Mouse (Mus musculus) intestine, postnatal 0 days (tissue): ENCODE data around the gene Otud7b. TPM values are rescaled to one million over a fixed set of nuclear protein-coding genes. Genes with fewer than 3 reads are reported as not detected.

Experiments
- ATAC-seq: fragments of 200-750 bp; cut with Nextera tagmentation; 2 replicates; pipeline ENCODE4 v1.8.0; 2017; ENCODE audit warnings: mild to moderate bottlenecking, moderate TSS enrichment, moderate library complexity
- H3K27ac ChIP-seq: fragments of 300-500 bp; sonication (generic); 2 replicates; pipeline ENCODE4 v1.5.1; 2014; ENCODE audit warnings: mild to moderate bottlenecking, low read depth, low read length, moderate library complexity
- H3K27me3 ChIP-seq: fragments of 300-500 bp; sonication (generic); replicated peaks from 2 replicates; pipeline ENCODE4 v1.6.1; 2014; ENCODE audit warnings: low read length, mixed read lengths; ENCODE audit not compliant: control insufficient read depth, insufficient read depth
- H3K36me3 ChIP-seq: fragments of 300-500 bp; sonication (generic); 2 replicates; pipeline ENCODE4 v1.6.1; 2014; ENCODE audit warnings: mild to moderate bottlenecking, moderate library complexity; ENCODE audit not compliant: control insufficient read depth, insufficient read depth
- H3K4me1 ChIP-seq: fragments of 300-500 bp; sonication (generic); replicated peaks from 2 replicates; pipeline ENCODE4 v1.6.1; 2014; ENCODE audit warnings: antibody characterized with exemption, low read length, mixed read lengths; ENCODE audit not compliant: control insufficient read depth, insufficient read depth
- H3K4me2 ChIP-seq: fragments of 300-500 bp; sonication (generic); replicated peaks from 2 replicates; pipeline ENCODE4 v1.6.1; 2014; ENCODE audit warnings: low read depth, mild to moderate bottlenecking, moderate library complexity
- H3K4me3 ChIP-seq: fragments of 300-500 bp; sonication (generic); 2 replicates; pipeline ENCODE4 v1.5.1; 2014; ENCODE audit warnings: low read depth, low read length
- H3K9ac ChIP-seq: fragments of 300-500 bp; sonication (generic); 2 replicates; pipeline ENCODE4 v1.6.1; 2014; ENCODE audit warnings: mild to moderate bottlenecking, low read depth, low read length
- H3K9me3 ChIP-seq: fragments of 300-500 bp; sonication (generic); 2 replicates; pipeline ENCODE4 v1.6.1; 2016; ENCODE audit warnings: mixed run types; ENCODE audit not compliant: control insufficient read depth
- CTCF ChIP-seq: sonication (generic); IDR thresholded peaks from 2 replicates; pipeline ENCODE4 v1.5.1; 2016; ENCODE audit warnings: low read depth, mild to moderate bottlenecking, control low read depth, antibody characterized with exemption, moderate library complexity
- WGBS: fragments of 180-500 bp; shearing (Covaris S2); extraction: QIAGEN DNeasy Blood & Tissue Kit; methylation state at CpG from one replicate; pipeline ENCODE4 v1.1.7; 2014; 5-methylcytosine and 5-hydroxymethylcytosine counted together
- polyA plus RNA-seq: library from polyadenylated mRNA; unstranded; fragments of >200 nt; fragmentation: Nextera tagmentation; extraction: Ambion mirVana; gene quantifications from 2 replicates; pipeline ENCODE4 v1.2.1, GENCODE M21; 2015

The Otud7b gene
- polyA plus RNA-seq, 1 experiment from 2014 or later = 16.6 TPM

- Histone ChIP-seq H3K9me3 (no peaks in the 10 kb centered on the region), H3K27me3 (no peaks in the 10 kb centered on the region), H3K9ac (no peak overlapping the region), H3K4me3 (no peak overlapping the region), H3K4me2 (no peak overlapping the region), H3K36me3 (no peaks in the 10 kb centered on the region), H3K4me1 (no peaks in the 10 kb centered on the region), H3K27ac (no peak overlapping the region)
- WGBS = 81% methylated on average over 4 of the region's 4 CpGs
- ATAC-seq = no peak
- no peak for TF ChIP-seq CTCF
These were observed 34.1 kb upstream of the Otud7b start for GRCm38 (mm10) chr3:96070241-96070640.

- Histone ChIP-seq H3K4me1 (no peaks in the 10 kb centered on the region), H3K9ac (no peak overlapping the region), H3K36me3 (no peaks in the 10 kb centered on the region), H3K27ac (no peak overlapping the region), H3K4me3 (no peak overlapping the region), H3K9me3 (no peaks in the 10 kb centered on the region), H3K27me3 (no peaks in the 10 kb centered on the region), H3K4me2 (no peak overlapping the region)
- 70% methylated on average over 12 of the region's 12 CpGs for WGBS
- no peak for TF ChIP-seq CTCF
- ATAC-seq = no peak
These were observed 31.3 kb upstream of the Otud7b start for GRCm38 (mm10) chr3:96072921-96073486.

- H3K27me3 ChIP-seq = no peaks in the 10 kb centered on the region
- no peaks in the 10 kb centered on the region for H3K9me3 ChIP-seq
- no peak overlapping the region for H3K4me2 ChIP-seq
- WGBS = 73% methylated on average over 6 of the region's 6 CpGs
- no peaks in the 10 kb centered on the region for H3K4me1 ChIP-seq
- no peak overlapping the region for H3K4me3 ChIP-seq
- no peaks in the 10 kb centered on the region for H3K36me3 ChIP-seq
- no peak for TF ChIP-seq CTCF
- H3K27ac ChIP-seq = no peak overlapping the region
- ATAC-seq = no peak
- no peak overlapping the region for H3K9ac ChIP-seq
These were observed 26.3 kb upstream of the Otud7b start for GRCm38 (mm10) chr3:96078066-96078465.

GRCm38 (mm10) chr3:96078711-96079110, 25.6 kb upstream of the Otud7b start:
- TF ChIP-seq CTCF = no peak
- H3K27me3 ChIP-seq = no peaks in the 10 kb centered on the region
- no peaks in the 10 kb centered on the region for H3K9me3 ChIP-seq
- H3K27ac ChIP-seq = no peak overlapping the region
- WGBS = 18% methylated on average over 3 of the region's 3 CpGs
- ATAC-seq = no peak
- no peaks in the 10 kb centered on the region for H3K36me3 ChIP-seq
- H3K9ac ChIP-seq = no peak overlapping the region
- H3K4me3 ChIP-seq = no peak overlapping the region
- no peak overlapping the region for H3K4me2 ChIP-seq
- H3K4me1 ChIP-seq = no peaks in the 10 kb centered on the region

- H3K4me1 ChIP-seq = no peaks in the 10 kb centered on the region
- no peak overlapping the region for H3K4me3 ChIP-seq
- 75% methylated on average over 1 of the region's 1 CpGs for WGBS
- no peaks in the 10 kb centered on the region for H3K27me3 ChIP-seq
- H3K9ac ChIP-seq = no peak overlapping the region
- no peak overlapping the region for H3K27ac ChIP-seq
- H3K36me3 ChIP-seq = no peaks in the 10 kb centered on the region
- no peak overlapping the region for H3K4me2 ChIP-seq
- H3K9me3 ChIP-seq = no peaks in the 10 kb centered on the region
- TF ChIP-seq CTCF = peak; percentile 77
- no peak; the same call in 1 of the 2 replicates for ATAC-seq
These were observed 23.3 kb upstream of the Otud7b start for GRCm38 (mm10) chr3:96081006-96081405.

GRCm38 (mm10) chr3:96081650-96082049, 22.7 kb upstream of the Otud7b start:
- H3K4me2 ChIP-seq = no peak overlapping the region
- no peak overlapping the region for H3K9ac ChIP-seq
- no peaks in the 10 kb centered on the region for H3K27me3 ChIP-seq
- no peak for ATAC-seq
- H3K4me3 ChIP-seq = no peak overlapping the region
- H3K4me1 ChIP-seq = no peaks in the 10 kb centered on the region
- H3K9me3 ChIP-seq = no peaks in the 10 kb centered on the region
- H3K36me3 ChIP-seq = no peaks in the 10 kb centered on the region
- no peak for TF ChIP-seq CTCF
- WGBS = 85% methylated on average over 4 of the region's 4 CpGs
- H3K27ac ChIP-seq = no peak overlapping the region

- no peak overlapping the region for H3K27ac ChIP-seq
- no peak for ATAC-seq
- WGBS = 86% methylated on average over 2 of the region's 2 CpGs
- H3K4me2 ChIP-seq = no peak overlapping the region
- H3K4me1 ChIP-seq = no peaks in the 10 kb centered on the region
- H3K36me3 ChIP-seq = no peaks in the 10 kb centered on the region
- TF ChIP-seq CTCF = no peak
- no peak overlapping the region for H3K9ac ChIP-seq
- H3K4me3 ChIP-seq = no peak overlapping the region
- H3K27me3 ChIP-seq = no peaks in the 10 kb centered on the region
- H3K9me3 ChIP-seq = no peaks in the 10 kb centered on the region
These were observed 22.2 kb upstream of the Otud7b start for GRCm38 (mm10) chr3:96082100-96082499.
